Mouse (Mus musculus): ENCODE measurements around the gene Slfnl1.

DNA sequence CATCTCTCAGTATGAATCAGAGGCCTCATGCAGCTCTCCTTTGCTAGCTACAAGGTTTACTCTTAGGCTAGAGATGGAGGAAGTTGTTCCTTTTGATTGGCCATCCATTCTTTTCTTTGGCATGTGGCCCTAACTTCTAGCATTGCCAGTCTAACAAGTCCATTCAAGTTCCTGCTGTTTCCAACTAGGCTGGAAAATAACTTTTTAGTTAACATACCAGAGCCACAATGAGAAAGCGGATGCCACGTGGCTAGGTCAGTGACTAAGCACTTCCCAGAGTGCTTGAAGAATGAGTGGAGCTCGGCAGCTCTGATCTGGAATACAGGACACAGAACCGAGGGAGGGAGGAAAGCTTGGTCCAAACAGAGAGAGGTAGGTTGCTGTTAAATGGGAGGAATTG lies 14.7 kb upstream of the Slfnl1 start:
- TF ChIP-seq CTCF (IDR thresholded peaks at IDR 0.05; ENCODE audit: low read depth, low read length) (no peak), POLR2A (IDR thresholded peaks at IDR 0.05; ENCODE audit: extremely low read depth, insufficient read depth, low read length) (no peak)
